Mouse (Mus musculus): Measurements from ENCODE around the gene Rtn4rl2. TPM values are rescaled to one million over a fixed set of nuclear protein-coding genes. Genes with fewer than 3 reads are reported as not detected.
A peak's percentile ranks its signal among the peaks of the same experiment; 100 is the strongest.

Rtn4rl2 gene
- polyA plus RNA-seq, 1 experiment, result 0.13 TPM

DNA sequence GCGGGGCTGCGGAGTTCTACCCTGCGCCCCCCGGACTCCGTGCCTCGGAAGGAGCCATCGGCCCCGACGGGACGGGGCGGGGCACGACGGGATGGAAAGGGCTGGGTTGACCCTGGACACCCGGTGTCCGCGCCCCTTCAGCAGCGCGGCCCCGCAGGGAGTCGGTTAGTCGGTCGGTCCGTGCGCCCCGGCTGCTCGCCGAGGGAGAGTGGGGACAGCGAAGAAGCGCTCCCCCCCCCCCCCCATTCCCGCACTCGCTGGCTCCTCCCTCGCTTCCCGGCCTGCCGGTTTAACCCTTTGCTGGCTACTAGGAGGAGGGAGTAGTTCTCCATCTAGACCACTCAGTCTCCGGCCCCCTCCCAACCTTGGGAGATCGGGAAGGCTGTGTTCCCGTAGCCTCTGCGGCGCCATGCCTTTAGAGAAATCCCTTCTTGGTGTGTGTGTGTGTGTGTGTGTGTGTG lies 341 bp upstream of the Rtn4rl2 start:
- H3K4me3 ChIP-seq, result peak overlapping the region; percentile 18

DNA sequence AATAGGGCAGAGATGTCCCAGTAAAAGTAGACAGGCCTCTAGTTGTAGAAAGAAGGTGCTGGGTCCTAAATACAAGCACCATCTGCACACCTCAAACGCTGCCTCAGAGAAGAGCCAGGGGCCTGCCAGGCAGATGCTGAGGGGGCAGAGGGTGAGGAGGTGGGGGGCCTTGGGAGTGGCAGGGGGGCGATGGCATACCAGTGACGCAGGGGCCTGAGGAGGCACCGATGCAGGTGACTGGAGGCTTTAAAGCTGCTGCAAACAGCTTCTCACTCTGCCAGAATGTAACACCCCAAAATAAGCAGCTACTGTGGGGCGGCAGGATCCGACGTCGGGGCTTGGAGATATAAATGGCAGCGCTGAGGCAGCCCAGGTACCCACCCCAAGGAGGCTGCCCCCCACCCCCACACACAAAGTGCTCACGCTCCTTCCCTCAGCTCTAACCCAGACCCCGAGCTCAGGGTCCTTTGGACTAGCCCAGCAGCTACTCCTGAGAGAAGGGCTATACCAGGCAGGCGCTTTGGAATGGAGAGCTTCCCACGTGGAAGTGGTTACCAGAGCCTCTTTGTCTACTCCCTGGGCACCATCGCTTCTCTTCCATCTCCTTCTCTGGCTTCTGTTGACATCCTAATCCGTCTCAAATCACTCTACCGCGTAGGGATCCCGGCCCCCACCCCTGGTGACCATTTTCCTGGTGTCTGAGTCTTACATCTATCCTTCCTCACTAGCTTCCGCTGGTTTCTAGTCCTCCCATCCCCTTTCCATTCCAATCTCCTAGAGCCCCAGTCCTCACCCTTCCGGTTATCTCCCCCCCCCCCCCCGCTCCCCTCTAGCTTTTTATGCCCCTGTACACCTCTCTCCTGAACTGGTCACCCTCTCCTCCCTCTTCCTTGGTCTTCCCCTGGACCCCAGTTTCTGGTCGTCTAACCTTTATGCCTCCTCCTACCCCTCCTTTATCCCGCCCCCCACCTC lies 1.1 kb downstream of the Rtn4rl2 start:
- Histone ChIP-seq H3K27me3 (ENCODE audit: control insufficient read depth, insufficient read depth, insufficient read length) (peaks cover 28% of the 10 kb centered on the region), H3ac (ENCODE audit: control insufficient read depth, insufficient read length) (no peak overlapping the region), H3K36me3 (ENCODE audit: control insufficient read depth, insufficient read depth) (no peaks in the 10 kb centered on the region), H3K79me2 (ENCODE audit: control insufficient read depth, insufficient read depth) (no peaks in the 10 kb centered on the region), H3K4me3 (no peak overlapping the region), H3K4me2 (ENCODE audit: low read depth) (no peak overlapping the region)
- no peak for TF ChIP-seq REST (IDR thresholded peaks at IDR 0.05; ENCODE audit: insufficient read depth, insufficient read length)
- no peak for TF ChIP-seq SRF (IDR thresholded peaks at IDR 0.05; ENCODE audit: control insufficient read depth, insufficient read length, low read depth)

More for the DNA sequence above, 341 bp upstream of the Rtn4rl2 start:
- TF ChIP-seq TCF12 (IDR thresholded peaks at IDR 0.05; ENCODE audit: insufficient read depth, poor library complexity, severe bottlenecking) (no peak), REST (IDR thresholded peaks at IDR 0.05; ENCODE audit: insufficient read depth, insufficient read length) (no peak), MYOG (IDR thresholded peaks at IDR 0.05; ENCODE audit: control insufficient read depth in 1 of 3, insufficient read depth in 1 of 3, insufficient read length in 2 of 3, low read depth in 2 of 3) (no peak), E2F4 (IDR thresholded peaks at IDR 0.05; ENCODE audit: insufficient read depth) (no peak), MYOD1 (IDR thresholded peaks at IDR 0.05; ENCODE audit: control insufficient read depth in 1 of 3, insufficient read length in 2 of 3, low read depth in 2 of 3) (no peak), CEBPB (IDR thresholded peaks at IDR 0.05; ENCODE audit: insufficient read depth, poor library complexity, severe bottlenecking) (no peak), MAX (IDR thresholded peaks at IDR 0.05; ENCODE audit: low read depth) (no peak), SRF (IDR thresholded peaks at IDR 0.05; ENCODE audit: control insufficient read depth, insufficient read length, low read depth) (no peak), POLR2A (IDR thresholded peaks at IDR 0.05; ENCODE audit: insufficient read length, low read depth) (no peak), POLR2AphosphoS2 (IDR thresholded peaks at IDR 0.05; ENCODE audit: insufficient read length, low read depth) (no peak), USF1 (IDR thresholded peaks at IDR 0.05; ENCODE audit: low read depth) (no peak), TCF3 (IDR thresholded peaks at IDR 0.05; ENCODE audit: insufficient read length, low read depth) (no peak)
- Histone ChIP-seq H3K27me3 (ENCODE audit: control insufficient read depth, insufficient read depth, insufficient read length) (peaks cover 24% of the 10 kb centered on the region), H3K4me2 (ENCODE audit: low read depth) (peak overlapping the region; percentile 99), H3K79me2 (ENCODE audit: control insufficient read depth, insufficient read depth) (no peaks in the 10 kb centered on the region), H3K36me3 (ENCODE audit: control insufficient read depth, insufficient read depth) (no peaks in the 10 kb centered on the region), H3ac (ENCODE audit: control insufficient read depth, insufficient read length) (no peak overlapping the region)

DNA sequence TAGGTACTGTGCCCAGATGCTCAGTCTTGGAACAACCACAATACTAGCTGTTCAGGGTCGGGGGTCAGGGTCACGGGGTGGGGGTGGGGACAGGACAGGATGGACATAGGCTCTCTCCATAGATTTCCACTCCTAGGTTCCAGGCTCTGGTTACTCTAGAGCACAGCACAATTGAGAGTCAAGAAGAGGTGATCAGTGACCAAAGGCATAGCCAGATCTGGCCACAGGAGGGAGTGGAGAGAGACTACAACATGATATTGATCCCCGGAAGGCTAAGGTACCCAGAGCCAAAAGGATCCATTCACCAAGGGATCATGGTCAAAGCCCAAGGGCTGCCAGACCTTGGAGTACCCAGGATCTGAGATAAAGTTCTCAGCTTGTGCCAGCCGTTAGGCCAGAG lies 1.9 kb downstream of the Rtn4rl2 start:
- no peak overlapping the region for H3K4me3 ChIP-seq
- H3K27me3 ChIP-seq (ENCODE audit: control insufficient read depth, insufficient read depth, insufficient read length), result peaks cover 34% of the 10 kb centered on the region
- TF ChIP-seq REST (IDR thresholded peaks at IDR 0.05; ENCODE audit: insufficient read depth, insufficient read length), result no peak
- H3ac ChIP-seq (ENCODE audit: control insufficient read depth, insufficient read length), result no peak overlapping the region
- H3K4me2 ChIP-seq (ENCODE audit: low read depth), result no peak overlapping the region
- no peaks in the 10 kb centered on the region for H3K36me3 ChIP-seq (ENCODE audit: control insufficient read depth, insufficient read depth)
- no peaks in the 10 kb centered on the region for H3K79me2 ChIP-seq (ENCODE audit: control insufficient read depth, insufficient read depth)

DNA sequence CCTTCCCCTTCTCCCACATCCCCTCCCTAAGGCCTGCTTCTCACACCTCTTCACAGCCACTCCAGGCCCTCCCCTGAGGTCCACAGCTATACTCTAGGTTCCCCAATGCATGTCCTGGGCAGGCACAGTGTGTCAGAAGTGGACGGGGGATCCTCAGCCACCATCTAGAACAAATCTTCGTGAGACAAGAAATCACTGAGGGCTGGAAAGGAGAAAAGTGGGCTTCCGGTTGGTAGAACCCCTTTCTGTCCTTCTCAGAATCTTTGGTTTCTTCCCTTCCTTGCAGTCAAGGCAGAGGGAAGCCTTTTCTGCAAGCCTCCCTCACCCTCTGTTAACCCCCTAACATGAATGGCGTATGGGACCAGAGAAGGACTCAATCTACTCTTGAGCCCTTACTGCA lies 2.6 kb downstream of the Rtn4rl2 start:
- H3ac ChIP-seq (ENCODE audit: control insufficient read depth, insufficient read length), result no peak overlapping the region
- no peak overlapping the region for H3K4me2 ChIP-seq (ENCODE audit: low read depth)
- no peaks in the 10 kb centered on the region for H3K36me3 ChIP-seq (ENCODE audit: control insufficient read depth, insufficient read depth)
- H3K4me3 ChIP-seq, result no peak overlapping the region
- TF ChIP-seq REST (IDR thresholded peaks at IDR 0.05; ENCODE audit: insufficient read depth, insufficient read length) (no peak), POLR2AphosphoS2 (IDR thresholded peaks at IDR 0.05; ENCODE audit: insufficient read length, low read depth) (no peak), USF1 (IDR thresholded peaks at IDR 0.05; ENCODE audit: low read depth) (no peak)
- H3K27me3 ChIP-seq (ENCODE audit: control insufficient read depth, insufficient read depth, insufficient read length), result peaks cover 34% of the 10 kb centered on the region
- no peaks in the 10 kb centered on the region for H3K79me2 ChIP-seq (ENCODE audit: control insufficient read depth, insufficient read depth)

DNA sequence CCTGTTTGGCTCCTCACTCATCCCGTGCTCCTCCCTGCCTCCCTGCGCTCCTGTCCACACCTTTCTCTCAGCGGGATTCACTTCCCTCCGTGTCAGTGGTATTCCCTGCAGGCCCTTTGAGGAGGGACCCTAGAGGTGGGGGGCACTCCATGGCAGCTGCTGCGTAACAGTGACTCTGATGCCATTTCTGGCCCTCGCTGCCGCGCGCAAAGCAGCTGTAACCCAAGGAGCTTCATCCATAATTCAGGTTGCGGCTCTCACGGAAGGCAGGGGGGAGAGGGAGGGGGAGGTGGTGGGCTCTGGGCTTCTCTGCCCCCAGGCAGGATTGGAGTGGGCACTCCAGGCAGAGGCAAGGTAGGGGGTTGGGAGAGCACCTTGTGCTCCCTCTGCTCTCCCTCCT lies 3.0 kb downstream of the Rtn4rl2 start:
- no peak overlapping the region for H3K4me3 ChIP-seq
- TF ChIP-seq SRF (IDR thresholded peaks at IDR 0.05; ENCODE audit: control insufficient read depth, insufficient read length, low read depth) (no peak), CEBPB (IDR thresholded peaks at IDR 0.05; ENCODE audit: insufficient read depth, poor library complexity, severe bottlenecking) (no peak), TCF3 (IDR thresholded peaks at IDR 0.05; ENCODE audit: insufficient read length, low read depth) (no peak), MYOD1 (IDR thresholded peaks at IDR 0.05; ENCODE audit: control insufficient read depth in 1 of 3, insufficient read length in 2 of 3, low read depth in 2 of 3) (no peak), POLR2A (IDR thresholded peaks at IDR 0.05; ENCODE audit: insufficient read length, low read depth) (no peak), TCF12 (IDR thresholded peaks at IDR 0.05; ENCODE audit: insufficient read depth, poor library complexity, severe bottlenecking) (no peak), USF1 (IDR thresholded peaks at IDR 0.05; ENCODE audit: low read depth) (no peak), REST (IDR thresholded peaks at IDR 0.05; ENCODE audit: insufficient read depth, insufficient read length) (no peak), E2F4 (IDR thresholded peaks at IDR 0.05; ENCODE audit: insufficient read depth) (no peak), MAX (IDR thresholded peaks at IDR 0.05; ENCODE audit: low read depth) (no peak), MYOG (IDR thresholded peaks at IDR 0.05; ENCODE audit: control insufficient read depth in 1 of 3, insufficient read depth in 1 of 3, insufficient read length in 2 of 3, low read depth in 2 of 3) (no peak), POLR2AphosphoS2 (IDR thresholded peaks at IDR 0.05; ENCODE audit: insufficient read length, low read depth) (no peak)
- no peak overlapping the region for H3K4me2 ChIP-seq (ENCODE audit: low read depth)
- H3K36me3 ChIP-seq (ENCODE audit: control insufficient read depth, insufficient read depth), result no peaks in the 10 kb centered on the region
- peaks cover 34% of the 10 kb centered on the region for H3K27me3 ChIP-seq (ENCODE audit: control insufficient read depth, insufficient read depth, insufficient read length)
- H3ac ChIP-seq (ENCODE audit: control insufficient read depth, insufficient read length), result no peak overlapping the region
- no peaks in the 10 kb centered on the region for H3K79me2 ChIP-seq (ENCODE audit: control insufficient read depth, insufficient read depth)

Data from myocyte (in vitro differentiated cells).